Mouse (Mus musculus): ENCODE data around the gene Gzmb.
"Not testable (repeated sequence)": the region's sequence is repeated elsewhere in the genome, so short reads cannot be mapped to it uniquely, and the experiment has no call there.

The Gzmb gene

GRCm38 (mm10) chr14:56262153-56262552, at the start of gene Gzmb:
Gene Gzmb (minus strand): TSS chr14:56262260.
- no peak for DNase-seq

GRCm38 (mm10) chr14:56311801-56312200, 49.7 kb upstream of the Gzmb start:
- not testable (repeated sequence) for DNase-seq

DNA sequence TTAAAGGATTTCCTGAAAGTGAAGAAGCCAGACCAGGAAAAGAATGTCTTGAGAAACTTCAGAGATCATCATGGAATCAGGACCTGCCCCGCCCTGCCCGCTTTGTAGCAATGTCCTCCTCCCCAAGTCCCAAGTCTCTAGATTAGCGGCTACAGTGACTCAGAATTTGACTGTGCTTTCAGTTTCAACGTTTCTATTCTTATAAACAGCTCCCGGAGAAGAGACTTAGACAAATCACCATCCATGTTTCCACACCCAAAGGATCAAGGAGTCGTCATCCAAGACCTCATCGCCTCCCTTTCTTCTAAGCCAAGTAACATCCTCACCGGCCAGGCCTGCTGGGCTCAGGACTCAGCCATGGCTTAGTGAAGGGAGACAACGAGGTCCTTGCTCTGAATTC, 48.2 kb upstream of the Gzmb start:
- DNase-seq: no peak

DNA sequence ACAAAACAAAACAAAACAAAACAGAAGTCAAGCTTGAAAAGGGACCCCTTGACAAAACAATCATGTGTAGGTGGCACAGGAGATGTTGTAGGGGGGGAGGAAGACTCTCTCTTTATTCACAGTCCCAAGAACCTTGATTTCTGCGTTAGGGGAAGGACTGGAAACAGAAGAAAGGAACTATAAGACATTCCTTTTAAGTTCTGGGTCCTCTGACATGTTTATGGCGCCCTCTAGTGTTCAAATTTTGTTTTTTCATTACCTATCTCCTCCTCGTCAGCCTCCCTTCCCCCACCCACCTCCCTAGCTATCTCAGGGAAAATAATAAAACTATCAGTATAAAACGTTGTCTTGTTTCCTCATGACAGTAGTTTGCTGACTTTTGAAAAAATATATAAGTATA, 42.1 kb upstream of the Gzmb start:
- DNase-seq: peak; percentile 41

DNA sequence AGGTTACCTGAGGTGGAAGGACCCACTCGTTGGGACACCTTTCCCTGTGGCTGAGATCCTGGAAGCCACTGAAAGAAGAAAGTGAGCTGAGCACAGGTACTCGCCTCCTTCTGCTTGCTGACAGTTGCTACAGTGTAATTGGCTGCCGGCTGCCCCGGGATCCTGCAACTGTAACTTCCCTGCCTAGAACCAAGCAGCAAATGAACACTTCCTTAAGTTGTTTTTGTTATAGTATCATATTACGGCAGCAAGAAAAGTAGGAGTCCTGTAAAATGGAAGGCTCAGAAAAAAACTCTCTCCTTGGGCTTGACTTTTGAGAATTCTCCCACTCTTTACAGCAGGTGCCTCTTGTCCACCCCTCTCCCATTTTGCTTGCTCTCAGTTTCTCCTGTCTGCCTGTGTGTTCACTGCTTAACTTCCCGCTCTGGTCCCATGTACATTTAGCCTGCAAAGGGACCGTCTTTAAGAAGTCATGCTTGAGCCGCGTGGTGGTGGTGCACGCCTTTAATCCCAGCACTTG, 41.5 kb upstream of the Gzmb start:
- no peak for DNase-seq

- DNase-seq: no peak
These were observed 40.0 kb upstream of the Gzmb start for GRCm38 (mm10) chr14:56302091-56302490.

DNA sequence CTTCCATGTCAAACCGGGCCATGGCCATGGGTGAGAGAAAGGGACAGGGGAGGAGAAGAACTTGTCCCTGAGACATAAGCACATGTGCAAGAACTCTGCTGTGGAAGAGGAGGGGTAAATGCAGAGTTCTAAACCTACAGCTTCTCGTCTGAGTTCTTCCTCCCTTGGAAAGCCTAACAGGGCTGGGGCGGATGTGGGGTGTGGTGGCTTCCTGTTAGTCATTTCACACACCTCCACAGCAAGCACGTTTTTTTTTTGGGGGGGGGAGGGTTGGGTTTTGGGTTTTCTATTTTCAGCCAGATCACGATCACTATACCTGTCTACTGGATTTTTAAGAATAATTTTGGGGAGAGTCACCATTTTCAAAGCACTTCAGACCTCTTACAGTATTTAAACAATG, 34.7 kb upstream of the Gzmb start:
- DNase-seq: no peak

DNA sequence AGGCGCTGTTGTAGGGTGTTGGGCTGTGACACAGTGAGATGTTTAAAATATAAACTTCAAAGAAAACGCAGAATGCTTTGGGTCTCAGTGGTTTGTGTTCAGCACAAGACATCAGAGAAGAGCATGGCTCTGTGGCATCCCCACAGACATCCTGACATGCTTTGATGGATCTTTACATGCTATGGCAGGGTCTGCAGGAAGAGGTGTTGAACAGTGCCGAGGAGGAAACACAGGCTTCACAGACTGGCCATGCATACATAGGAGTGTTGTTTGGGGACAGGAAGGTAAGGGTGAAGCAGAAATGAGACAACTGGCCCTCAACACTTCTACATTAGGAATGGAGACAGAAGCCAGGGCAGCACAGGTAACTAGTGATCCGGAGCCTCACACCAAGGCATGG, 34.0 kb upstream of the Gzmb start:
- no peak for DNase-seq

DNA sequence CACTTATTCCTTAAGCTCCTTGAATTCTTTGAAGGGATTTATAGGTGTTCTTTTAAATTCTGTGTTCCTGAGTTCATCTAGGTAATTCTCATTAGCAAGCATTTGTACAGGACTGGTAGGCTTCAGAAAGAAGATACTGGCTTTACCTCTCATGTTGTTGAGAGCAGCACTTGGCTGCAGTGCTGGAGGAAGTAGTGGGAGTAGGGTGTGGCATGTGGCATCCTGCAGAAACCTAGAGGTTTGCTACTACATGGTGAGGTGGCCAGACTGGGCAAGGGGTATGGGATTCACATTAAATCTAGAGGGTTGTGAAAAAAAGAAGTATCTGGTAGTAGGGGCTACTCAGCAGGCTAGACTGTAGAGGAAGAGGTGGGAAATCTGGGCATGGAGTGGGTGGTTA, 31.1 kb upstream of the Gzmb start:
- no peak for DNase-seq

- no peak for DNase-seq
These were observed 26.6 kb upstream of the Gzmb start for GRCm38 (mm10) chr14:56288651-56289050.

- DNase-seq: no peak
These were observed 25.7 kb upstream of the Gzmb start for GRCm38 (mm10) chr14:56287806-56288205.

- DNase-seq: no peak
These were observed 22.6 kb upstream of the Gzmb start for GRCm38 (mm10) chr14:56284356-56285325.

GRCm38 (mm10) chr14:56283816-56284215, 21.8 kb upstream of the Gzmb start:
- DNase-seq: no peak

DNA sequence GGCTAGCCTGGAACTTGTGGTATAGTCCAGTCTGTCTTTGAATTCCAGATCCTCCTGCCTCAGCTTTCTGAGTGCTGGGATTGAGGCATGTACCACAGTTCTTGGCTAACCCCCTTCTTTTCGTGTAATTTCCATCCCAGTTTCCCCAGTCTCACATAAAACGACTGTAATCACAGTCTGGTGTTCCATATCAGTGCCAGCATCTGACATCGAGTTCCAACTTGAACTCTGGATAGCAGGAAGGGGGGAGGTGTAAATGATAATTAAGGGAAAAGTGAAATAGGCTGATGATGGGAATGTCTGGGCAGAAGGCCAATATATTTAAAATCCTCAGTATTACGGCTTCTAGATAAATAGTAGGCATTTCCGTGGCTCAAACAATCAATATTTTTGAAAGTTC, 19.0 kb upstream of the Gzmb start:
- no peak for DNase-seq

DNA sequence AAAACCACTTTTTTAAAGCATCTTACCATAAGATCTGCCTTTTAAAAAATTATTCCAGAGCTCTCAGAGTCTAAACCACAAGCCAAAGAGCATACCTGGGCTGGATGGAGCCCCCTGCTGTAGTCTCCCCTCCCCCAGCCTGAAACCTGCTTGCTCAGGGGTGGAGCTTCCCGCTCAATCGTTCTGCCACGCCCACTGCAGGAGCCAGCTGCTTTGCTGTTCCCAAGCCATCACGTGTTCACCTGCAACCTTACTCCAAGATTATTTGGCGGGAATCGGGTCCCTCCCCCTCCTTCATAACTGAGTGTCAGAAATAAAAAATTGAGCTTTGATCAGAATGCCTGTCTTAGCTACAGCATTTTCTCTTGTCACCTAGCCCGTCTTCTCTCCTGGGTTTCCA, 16.6 kb upstream of the Gzmb start:
- DNase-seq: not testable (repeated sequence)

DNA sequence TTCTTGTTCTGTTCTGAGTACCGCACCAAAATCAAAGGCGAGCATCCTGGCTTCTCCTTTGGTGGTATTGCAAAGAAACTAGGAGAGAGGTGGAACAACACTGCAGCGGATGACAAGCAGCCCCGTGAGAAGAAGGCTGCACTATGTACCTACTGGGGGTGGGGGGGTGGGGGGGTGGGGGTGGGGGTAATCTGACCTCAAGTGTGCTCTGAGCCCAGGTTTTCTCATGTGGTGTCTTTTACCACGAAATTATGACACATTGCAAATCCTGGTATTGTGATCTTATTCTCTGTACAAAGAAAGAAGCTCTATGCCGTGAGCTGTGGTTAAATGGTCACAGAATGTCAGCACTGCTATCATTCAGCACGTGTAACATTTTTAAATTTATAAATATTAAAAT, 14.0 kb upstream of the Gzmb start:
- not testable (repeated sequence) for DNase-seq

DNA sequence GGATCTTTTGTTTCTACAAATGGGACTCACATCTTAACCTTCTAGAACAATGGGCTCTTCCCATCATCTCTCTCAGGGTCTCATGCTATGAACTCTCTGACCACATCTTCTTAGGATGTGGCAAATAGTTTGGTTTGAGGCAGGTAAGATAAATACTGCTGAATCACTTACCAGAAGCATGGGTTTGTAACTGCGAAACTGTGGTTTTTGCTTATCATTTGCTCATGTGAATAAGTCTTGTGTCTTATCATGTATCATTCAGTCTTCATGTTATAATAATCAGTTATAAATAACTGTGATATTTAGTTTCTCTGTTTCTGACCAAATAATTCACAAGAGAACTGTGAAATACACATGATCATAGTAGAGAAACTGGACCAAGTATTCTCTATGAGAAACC, 4.0 kb upstream of the Gzmb start:
- DNase-seq: no peak

DNA sequence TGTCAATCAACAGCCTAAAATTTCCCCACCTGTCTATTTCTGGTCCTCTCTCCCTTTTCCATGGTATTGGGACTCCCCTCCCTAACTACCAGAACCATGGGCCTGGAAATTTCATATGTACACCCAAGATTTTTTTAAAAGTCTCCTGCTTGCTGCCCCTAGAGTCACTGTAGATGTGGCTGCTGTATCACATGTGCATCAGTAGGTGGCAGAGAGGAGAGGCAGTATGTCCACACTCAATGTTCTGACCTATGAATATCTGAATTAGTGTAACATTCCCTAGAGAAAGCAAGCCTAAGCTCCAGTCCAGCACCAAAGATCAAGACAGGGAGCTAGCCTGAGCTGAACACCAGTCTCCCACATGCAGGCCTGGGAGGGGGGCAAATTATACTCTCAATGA, 21.7 kb downstream of the Gzmb start:
- DNase-seq: no peak

- no peak for DNase-seq
These were observed 27.5 kb downstream of the Gzmb start, which contains the start of gene Gzmc for GRCm38 (mm10) chr14:56234556-56234955. Gene Gzmc (minus strand): TSS chr14:56234656.

GRCm38 (mm10) chr14:56211317-56211716, 50.7 kb downstream of the Gzmb start, which contains the start of gene Gzmf:
Gene Gzmf (minus strand): TSS chr14:56211417.
- DNase-seq: no peak
